25 mouse cellular contexts compared by ENCODE assay signal in the genomic region with DNA sequence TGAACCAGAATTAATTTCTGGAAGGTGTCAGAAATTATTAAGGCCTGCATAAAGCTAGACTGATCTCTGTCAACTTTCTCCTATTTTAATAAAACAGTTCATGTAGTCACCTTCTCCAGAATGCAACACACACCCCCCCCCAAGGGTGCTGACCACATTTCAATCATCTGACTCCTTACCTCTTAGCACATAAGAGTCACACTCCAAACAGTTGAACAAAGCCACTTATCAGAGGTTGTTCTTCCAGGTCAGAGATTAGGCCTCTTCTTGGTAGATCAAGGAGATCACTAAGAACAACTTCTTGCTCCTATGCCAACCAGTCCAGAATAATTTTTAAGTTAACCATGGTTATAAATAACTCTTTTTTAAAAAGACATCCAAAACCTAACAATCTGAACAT.
A peak's percentile ranks its signal among the peaks of the same experiment; 100 is the strongest.
DNase-seq lines count a peak whose midpoint lies in the region; ATAC-seq and TF ChIP-seq lines count a peak whose summit lies in the region.
"Had no signal": no experiment of that assay in that cellular context is flagged by ENCODE, and none has a peak within 500 bp of the region (broad histone marks: within the 10 kb centered on the region; RNA-seq: fewer than 3 reads in every experiment).

No protein-coding gene starts in this region.

- peak overlapping the region; percentile 24; the same call in 1 of the 2 replicates for H3K27ac ChIP-seq in testis, adult 2 months (ENCODE audit: control insufficient read depth, insufficient read depth, low read depth, low read length)
- H3K27ac ChIP-seq in lung, postnatal 0 days (ENCODE audit: low read length): no peak overlapping the region
- H3K27ac ChIP-seq: embryonic facial prominence, embryonic 12.5 days; embryonic facial prominence, embryonic 15.5 days; gastrocnemius, adult 2 months; heart, embryonic 10.5 days; heart, embryonic 13.5 days; hindbrain, embryonic 15.5 days had no signal

- no peaks in the 10 kb centered on the region for H3K4me1 ChIP-seq in testis, adult 2 months (ENCODE audit: control insufficient read depth, insufficient read depth, low read length)
- no peaks in the 10 kb centered on the region; the same call in 1 of the 2 replicates for H3K4me1 ChIP-seq in lung, postnatal 0 days (ENCODE audit: insufficient read depth, low read depth, low read length)
- H3K4me1 ChIP-seq: embryonic facial prominence, embryonic 15.5 days; hindbrain, embryonic 15.5 days had no signal

- no peak overlapping the region for H3K4me3 ChIP-seq in testis, adult 2 months (ENCODE audit: control insufficient read depth, low read depth, low read length)
- H3K4me3 ChIP-seq in lung, postnatal 0 days (ENCODE audit: low read depth, low read length): no peak overlapping the region
- H3K4me3 ChIP-seq: embryonic facial prominence, embryonic 12.5 days; embryonic facial prominence, embryonic 15.5 days; gastrocnemius, adult 2 months; heart, embryonic 10.5 days; heart, embryonic 13.5 days; hindbrain, embryonic 15.5 days had no signal

- no peaks in the 10 kb centered on the region for H3K9me3 ChIP-seq in lung, postnatal 0 days (ENCODE audit: low read length)
- H3K9me3 ChIP-seq: embryonic facial prominence, embryonic 12.5 days; embryonic facial prominence, embryonic 15.5 days; heart, embryonic 10.5 days; heart, embryonic 13.5 days; hindbrain, embryonic 15.5 days had no signal

- H3K27me3 ChIP-seq in testis, adult 2 months (ENCODE audit: control insufficient read depth, insufficient read depth, low read length): no peaks in the 10 kb centered on the region
- H3K27me3 ChIP-seq in lung, postnatal 0 days (replicated peaks; ENCODE audit: insufficient read depth, low read length): no peaks in the 10 kb centered on the region
- H3K27me3 ChIP-seq: embryonic facial prominence, embryonic 12.5 days; embryonic facial prominence, embryonic 15.5 days; heart, embryonic 13.5 days; hindbrain, embryonic 15.5 days had no signal

- H3K9ac ChIP-seq in lung, postnatal 0 days (replicated peaks; ENCODE audit: low read depth): no peak overlapping the region
- H3K9ac ChIP-seq: embryonic facial prominence, embryonic 12.5 days; embryonic facial prominence, embryonic 15.5 days; forebrain, postnatal 0 days; heart, embryonic 13.5 days; hindbrain, embryonic 15.5 days had no signal

- peak; percentile 95 for TF ChIP-seq EP300 in lung, postnatal 0 days (IDR thresholded peaks at IDR 0.05)

- peak; percentile 94 for ATAC-seq in lung, postnatal 0 days
- ATAC-seq: activated CD4-positive, CD25-positive, alpha-beta regulatory T cell, adult 4 months; CD4-positive, CD25-positive, alpha-beta regulatory T cell, adult 4 months; forebrain, embryonic 14.5 days; forebrain, postnatal 0 days had no signal

- no peak for TF ChIP-seq POLR2A in testis, adult 2 months (IDR thresholded peaks at IDR 0.05; ENCODE audit: control insufficient read depth, low read depth, low read length)

- no peak for DNase-seq in testis, postnatal 10 days (ENCODE audit: low spot score)
- peak; percentile 86 for DNase-seq in lung, postnatal 0 days (ENCODE audit: low spot score)
- peak; percentile 61 for DNase-seq in lung, postnatal 25 days (ENCODE audit: low spot score)
- DNase-seq in ovary, postnatal 10 days (ENCODE audit: low spot score): no peak
- no peak for DNase-seq in layer of hippocampus, postnatal 10 days (ENCODE audit: low spot score in 2 of 2)
- DNase-seq: adrenal gland, adult 8-10 months; adrenal gland, postnatal 25 days; cerebellum, adult 11 months; cerebellum, adult 2 months; cerebellum, adult 9-11 months; cerebellum, postnatal 25 days; forebrain, postnatal 0 days; gastrocnemius, adult 2 months; gastrocnemius, postnatal 14 days; heart, postnatal 14 days; heart, postnatal 4 days had no signal

- no peaks in the 10 kb centered on the region for H3K36me3 ChIP-seq in testis, adult 2 months (ENCODE audit: control insufficient read depth, insufficient read depth, low read length)
- no peaks in the 10 kb centered on the region for H3K36me3 ChIP-seq in lung, postnatal 0 days (ENCODE audit: insufficient read depth, low read length)
- H3K36me3 ChIP-seq: embryonic facial prominence, embryonic 12.5 days; embryonic facial prominence, embryonic 15.5 days; heart, embryonic 10.5 days; heart, embryonic 13.5 days; hindbrain, embryonic 15.5 days had no signal

- no peak for TF ChIP-seq CTCF in testis, adult 2 months (IDR thresholded peaks at IDR 0.05; ENCODE audit: control insufficient read depth, insufficient read depth, insufficient replicate concordance, low read depth, low read length)
- TF ChIP-seq CTCF in lung, postnatal 0 days (IDR thresholded peaks at IDR 0.05): no peak

- H3K4me2 ChIP-seq in lung, postnatal 0 days (replicated peaks; ENCODE audit: low read depth, low read length): no peak overlapping the region
- H3K4me2 ChIP-seq: embryonic facial prominence, embryonic 12.5 days; embryonic facial prominence, embryonic 15.5 days; heart, embryonic 13.5 days; hindbrain, embryonic 15.5 days had no signal

Comparison
In these comparisons a context has a peak if more than half of its experiments do, and no peak if none do; other contexts are left out.
1. DNase-seq: peak in lung, postnatal 0 days (single experiment) and lung, postnatal 25 days (single experiment); none in testis, postnatal 10 days (single experiment), ovary, postnatal 10 days (single experiment) and layer of hippocampus, postnatal 10 days (0 of 2).